Mouse (Mus musculus) E14TG2a.4 (cell line): ENCODE measurements around the gene Fcgr4.
"Not testable (repeated sequence)": the region's sequence is repeated elsewhere in the genome, so short reads cannot be mapped to it uniquely, and the experiment has no call there.

Experiments
- CTCF ChIP-seq: conservative IDR thresholded peaks from 2 replicates; pipeline ENCODE4 v1.5.1; 2014; ENCODE audit warnings: low read length
- NANOG ChIP-seq: IDR thresholded peaks from 2 replicates; pipeline ENCODE4 v1.6.1; 2014; ENCODE audit warnings: borderline replicate concordance, low read length, mixed read lengths
- POU5F1 ChIP-seq: IDR thresholded peaks from 2 replicates; pipeline ENCODE4 v1.6.1; 2014; ENCODE audit warnings: low read length, borderline replicate concordance

- TF ChIP-seq CTCF, POU5F1, NANOG: not testable (repeated sequence)
Measured at GRCm38 (mm10) chr1:171067928-171068327, 49.2 kb downstream of the Fcgr4 start.
